Mouse (Mus musculus) lung, adult 2 months (tissue): Measurements from ENCODE around the gene Rhot2. TPM values are rescaled to one million over a fixed set of nuclear protein-coding genes. Genes with fewer than 3 reads are reported as not detected.

Source experiments
- DNase-seq: peaks from one replicate; pipeline ENCODE4 v3.0.0; 2022
- H3K4me1 ChIP-seq: fragments of 200-500 bp; 2 replicates; pipeline ENCODE4 v1.6.1; 2011; ENCODE audit warnings: low read length; ENCODE audit not compliant: control insufficient read depth, insufficient read depth
- H3K4me3 ChIP-seq: fragments of 200-500 bp; replicated peaks from 2 replicates; pipeline ENCODE3; 2011; ENCODE audit warnings: low read depth, mild to moderate bottlenecking, control low read depth, low read length; ENCODE audit errors: extremely low read depth
- CTCF ChIP-seq: fragments of 200-500 bp; IDR thresholded peaks from 2 replicates; pipeline ENCODE4 v1.5.1; 2011; ENCODE audit warnings: mild to moderate bottlenecking, low read length, control low read depth; ENCODE audit not compliant: insufficient read depth
- POLR2A ChIP-seq: fragments of 200-500 bp; IDR thresholded peaks from 2 replicates; pipeline ENCODE4 v1.6.1; 2011; ENCODE audit warnings: low read depth, mild to moderate bottlenecking, control low read depth, low read length, borderline replicate concordance; ENCODE audit errors: extremely low read depth
- WGBS: fragments of 180-500 bp; shearing (Covaris S2); methylation state at CpG from one replicate; pipeline ENCODE4 v1.1.7; 2018; 5-methylcytosine and 5-hydroxymethylcytosine counted together
- polyA plus RNA-seq: library from polyadenylated mRNA; depleted of rRNA; stranded (reverse); fragments of >200 nt; gene quantifications from 2 replicates; pipeline ENCODE4 v1.2.3, GENCODE M21; 2012

The Rhot2 gene
- polyA plus RNA-seq, 1 experiment: 61.2 TPM

- TF ChIP-seq CTCF (no peak), POLR2A (0 out of 2 replicates have a peak, but pooled peaks have one; percentile 4)
These were observed 14.4 kb downstream of the Rhot2 start for GRCm38 (mm10) chr17:25830200-25830753.

GRCm38 (mm10) chr17:25829558-25830017 lies 15.1 kb downstream of the Rhot2 start:
- TF ChIP-seq CTCF (no peak), POLR2A (no peak)
- Histone ChIP-seq H3K4me3 (peak overlapping the region; percentile 95), H3K4me1 (peaks cover 22% of the 10 kb centered on the region)
- 33% methylated on average over 8 of the region's 8 CpGs for WGBS
- DNase-seq: no peak

More at GRCm38 (mm10) chr17:25830200-25830753, 14.4 kb downstream of the Rhot2 start:
- Histone ChIP-seq H3K4me3 (no peak overlapping the region), H3K4me1 (peaks cover 24% of the 10 kb centered on the region)
- DNase-seq: no peak
- 70% methylated on average over 4 of the region's 4 CpGs for WGBS

DNA sequence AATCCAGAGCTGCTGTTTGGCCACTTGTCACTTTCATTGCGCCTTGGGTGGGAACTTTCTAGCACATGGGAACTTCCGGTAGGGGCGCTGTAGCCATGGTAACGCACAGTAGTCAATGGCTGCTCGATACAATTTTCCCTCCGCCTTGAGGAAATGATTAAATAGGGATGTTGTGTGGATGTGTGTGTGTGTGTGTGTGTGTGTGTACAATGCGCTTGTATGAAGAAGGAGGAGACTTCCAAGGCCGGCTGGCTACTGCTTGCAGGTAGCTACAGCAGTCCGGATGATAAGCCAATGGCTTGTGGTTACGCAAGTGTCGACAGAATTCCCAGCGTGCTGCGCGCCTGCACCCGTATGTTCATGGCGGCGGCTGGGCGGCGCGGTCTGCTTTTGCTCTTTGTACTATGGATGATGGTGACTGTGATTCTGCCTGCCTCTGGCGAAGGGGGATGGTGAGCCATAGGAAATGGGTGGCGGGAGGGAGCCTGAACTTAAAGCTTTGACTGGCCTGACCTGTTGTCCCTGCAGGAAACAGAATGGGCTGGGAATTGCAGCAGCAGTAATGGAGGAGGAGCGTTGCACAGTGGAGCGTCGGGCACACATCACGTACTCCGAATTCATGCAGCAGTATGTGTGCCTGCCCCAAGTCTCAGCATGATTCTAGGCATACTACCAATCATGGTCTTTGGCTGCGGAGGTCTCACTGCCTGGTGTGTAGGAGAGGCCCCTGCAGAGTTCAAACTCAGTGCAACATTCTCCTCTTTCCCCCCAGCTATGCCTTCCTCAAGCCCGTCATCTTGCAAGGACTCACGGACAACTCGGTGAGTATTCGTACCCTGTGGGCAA lies 15.7 kb downstream of the Rhot2 start, which contains the start of gene Jmjd8:
Jmjd8 (plus strand) TSS at position 156 of the 846 bp plus-strand sequence.
- WGBS: 2% methylated on average over 32 of the region's 32 CpGs

DNA sequence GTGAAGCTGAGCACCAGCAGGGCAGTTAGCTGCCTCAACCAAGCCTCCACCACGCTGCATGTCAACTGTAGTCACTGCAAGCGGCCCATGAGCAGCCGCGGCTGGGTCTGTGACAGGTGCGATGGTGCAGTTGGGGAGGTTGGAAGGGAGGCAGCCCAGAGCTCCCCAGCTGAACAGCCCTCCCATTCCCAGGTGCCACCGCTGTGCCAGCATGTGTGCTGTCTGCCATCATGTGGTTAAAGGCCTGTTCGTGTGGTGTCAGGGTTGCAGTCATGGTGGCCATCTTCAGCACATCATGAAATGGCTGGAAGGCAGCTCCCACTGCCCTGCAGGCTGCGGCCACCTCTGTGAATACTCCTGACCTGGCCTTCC lies 16.4 kb downstream of the Rhot2 start:
- Histone ChIP-seq H3K4me3 (peak overlapping the region; percentile 95), H3K4me1 (peaks cover 23% of the 10 kb centered on the region)
- WGBS: 76% methylated on average over 8 of the region's 8 CpGs
- DNase-seq: no peak
- TF ChIP-seq CTCF (no peak), POLR2A (no peak)

More for the DNA sequence above, 15.7 kb downstream of the Rhot2 start, which contains the start of gene Jmjd8:
- DNase-seq: peak; percentile 73
- H3K4me1 ChIP-seq: peaks cover 23% of the 10 kb centered on the region
- TF ChIP-seq CTCF (0 out of 2 replicates have a peak, but pooled peaks have one; percentile 14), POLR2A (peak; percentile 56; the same call in 1 of the 2 replicates)
- H3K4me3 ChIP-seq: peak within 1 kb of the TSS; percentile 95

DNA sequence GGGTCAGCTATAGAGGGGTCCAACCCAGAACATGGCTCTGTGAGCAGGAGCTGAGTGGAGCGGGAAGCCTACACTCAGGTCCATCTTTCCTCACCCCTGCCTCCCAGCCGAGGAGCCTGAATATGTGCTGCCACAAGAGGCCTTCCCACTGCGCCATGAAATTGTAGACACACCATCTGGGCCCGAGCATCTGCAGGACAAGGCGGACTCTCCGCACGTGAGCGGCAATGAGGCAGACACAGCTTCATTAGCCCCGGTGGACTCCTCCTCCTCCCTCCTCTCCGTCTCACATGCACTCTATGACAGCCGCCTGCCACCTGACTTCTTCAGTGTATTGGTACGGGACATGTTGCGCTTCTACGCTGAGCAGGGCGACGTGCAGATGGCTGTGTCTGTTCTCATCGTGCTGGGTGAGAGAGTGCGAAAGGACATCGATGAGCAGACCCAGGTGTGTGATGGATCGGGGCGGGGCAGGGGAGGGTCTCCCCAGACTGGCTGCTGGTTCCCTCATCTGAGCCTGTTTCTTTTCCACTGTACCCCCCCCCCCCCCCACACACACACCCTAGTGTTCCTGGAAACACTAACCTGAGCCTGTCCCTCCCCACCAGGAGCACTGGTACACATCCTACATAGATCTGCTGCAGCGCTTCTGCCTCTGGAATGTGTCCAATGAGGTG lies 17.0 kb downstream of the Rhot2 start:
- Histone ChIP-seq H3K4me3 (no peak overlapping the region), H3K4me1 (peaks cover 23% of the 10 kb centered on the region)
- no peak for TF ChIP-seq POLR2A
- TF ChIP-seq CTCF: no peak
- WGBS: 94% methylated on average over 22 of the region's 22 CpGs
- no peak for DNase-seq

DNA sequence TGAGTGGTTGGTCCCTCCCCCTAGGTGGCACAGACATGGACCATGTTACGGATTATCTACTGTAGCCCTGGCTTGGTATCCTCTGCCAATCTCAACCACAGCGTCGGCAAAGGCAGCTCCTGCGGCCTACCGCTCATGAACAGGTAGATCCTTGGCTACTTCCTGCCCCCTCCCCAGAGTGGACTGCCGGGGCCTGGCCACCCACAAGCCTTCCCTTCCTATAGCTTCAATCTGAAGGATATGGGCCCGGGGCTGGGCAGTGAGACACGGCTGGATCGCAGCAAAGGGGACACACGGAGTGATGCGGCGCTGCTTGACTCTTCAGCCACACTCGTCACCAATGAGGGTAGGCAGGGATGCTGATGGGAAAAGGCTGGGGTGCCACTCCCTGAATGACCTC lies 17.6 kb downstream of the Rhot2 start:
- no peak for TF ChIP-seq POLR2A
- TF ChIP-seq CTCF: no peak
- Histone ChIP-seq H3K4me1 (peaks cover 22% of the 10 kb centered on the region), H3K4me3 (no peak overlapping the region)
- 95% methylated on average over 13 of the region's 13 CpGs for WGBS
- no peak for DNase-seq

- WGBS: 93% methylated on average over 27 of the region's 27 CpGs
- no peak for DNase-seq
- Histone ChIP-seq H3K4me3 (no peak overlapping the region), H3K4me1 (peaks cover 13% of the 10 kb centered on the region)
- TF ChIP-seq POLR2A: no peak
- no peak for TF ChIP-seq CTCF
These were observed 18.6 kb downstream of the Rhot2 start for GRCm38 (mm10) chr17:25825984-25826570.

DNA sequence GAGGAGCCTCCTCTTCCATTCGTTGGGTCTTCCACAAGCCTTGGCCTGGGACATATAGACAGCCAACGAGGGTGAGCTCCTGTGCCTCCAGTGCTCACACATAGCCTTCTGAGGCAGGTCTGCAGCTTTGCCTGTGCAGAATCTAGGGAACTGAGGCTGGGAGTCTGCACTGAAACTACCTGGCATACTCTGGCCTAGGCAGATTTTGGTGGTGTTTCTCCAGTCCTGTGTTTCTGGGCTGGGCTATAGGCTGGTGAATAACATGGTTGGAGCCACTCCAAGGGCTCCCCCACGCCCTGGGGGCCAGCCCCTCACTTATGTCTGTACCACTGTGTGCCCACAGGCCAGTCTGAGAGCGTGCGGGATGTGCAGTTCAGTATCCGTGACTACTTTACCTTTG lies 19.3 kb downstream of the Rhot2 start:
- no peak for TF ChIP-seq CTCF
- no peak for TF ChIP-seq POLR2A
- no peak overlapping the region for H3K4me3 ChIP-seq
- WGBS: 86% methylated on average over 6 of the region's 6 CpGs
- DNase-seq: no peak
- H3K4me1 ChIP-seq: peaks cover 13% of the 10 kb centered on the region

GRCm38 (mm10) chr17:25824362-25825142 lies 20.1 kb downstream of the Rhot2 start:
- TF ChIP-seq CTCF (no peak), POLR2A (no peak)
- 70% methylated on average over 16 of the region's 17 CpGs for whole genome bisulfite sequencing
- H3K4me1 ChIP-seq: peaks cover 12% of the 10 kb centered on the region
- H3K4me3 ChIP-seq: no peak overlapping the region
- DNase-seq: no peak
